Mouse (Mus musculus) hindbrain, embryonic 15.5 days (tissue): ENCODE measurements around the gene Hs3st2. TPM values are rescaled to one million over a fixed set of nuclear protein-coding genes. Genes with fewer than 3 reads are reported as not detected.

Experiments used
- ATAC-seq: fragments of 200-750 bp; cut with Nextera tagmentation; 2 replicates; pipeline ENCODE4 v1.8.0; 2017; ENCODE audit warnings: low read depth, moderate number of reproducible peaks, moderate TSS enrichment; ENCODE audit not compliant: low FRiP score
- H3K27ac ChIP-seq: fragments of 300-500 bp; sonication (generic); replicated peaks from 2 replicates; pipeline ENCODE4 v1.5.1; 2015; ENCODE audit warnings: mild to moderate bottlenecking, inconsistent platforms
- H3K27me3 ChIP-seq: fragments of 300-500 bp; sonication (generic); 2 replicates; pipeline ENCODE4 v1.6.1; 2015; ENCODE audit warnings: control low read depth, inconsistent platforms
- H3K36me3 ChIP-seq: fragments of 300-500 bp; sonication (generic); 2 replicates; pipeline ENCODE4 v1.6.1; 2015; ENCODE audit warnings: control low read depth, inconsistent platforms
- H3K4me1 ChIP-seq: fragments of 300-500 bp; sonication (generic); replicated peaks from 2 replicates; pipeline ENCODE4 v1.6.1; 2015; ENCODE audit warnings: control low read depth, inconsistent platforms
- H3K4me2 ChIP-seq: fragments of 300-500 bp; sonication (generic); 2 replicates; pipeline ENCODE4 v1.6.1; 2015; ENCODE audit warnings: moderate library complexity, mild to moderate bottlenecking, inconsistent platforms
- H3K4me3 ChIP-seq: fragments of 300-500 bp; sonication (generic); 2 replicates; pipeline ENCODE4 v1.5.1; 2015; ENCODE audit warnings: mild to moderate bottlenecking, inconsistent platforms
- H3K9ac ChIP-seq: fragments of 300-500 bp; sonication (generic); 2 replicates; pipeline ENCODE4 v1.6.1; 2015; ENCODE audit warnings: inconsistent platforms
- H3K9me3 ChIP-seq: fragments of 300-500 bp; sonication (generic); 2 replicates; pipeline ENCODE4 v1.6.1; 2016; ENCODE audit warnings: control low read depth, inconsistent platforms
- WGBS: fragments of 180-500 bp; shearing (Covaris S2); methylation state at CpG from one replicate; pipeline ENCODE4 v1.1.7; 2015; 5-methylcytosine and 5-hydroxymethylcytosine counted together
- polyA plus RNA-seq: library from polyadenylated mRNA; unstranded; fragments of >200 nt; fragmentation: Nextera tagmentation; extraction: Ambion mirVana; gene quantifications from 2 replicates; pipeline ENCODE4 v1.2.1, GENCODE M21; 2015

Hs3st2 gene
- polyA plus RNA-seq, 1 experiment from 2014 or later = 18.7 TPM

GRCm38 (mm10) chr7:121394875-121395274, 3.2 kb downstream of the Hs3st2 start:
- Histone ChIP-seq H3K27ac (no peak overlapping the region), H3K4me1 (peaks cover 21% of the 10 kb centered on the region), H3K27me3 (peaks cover 35% of the 10 kb centered on the region), H3K4me2 (peak overlapping the region; percentile 95), H3K9me3 (no peaks in the 10 kb centered on the region), H3K9ac (no peak overlapping the region), H3K36me3 (no peaks in the 10 kb centered on the region), H3K4me3 (peak overlapping the region; percentile 59; the same call in 1 of the 2 replicates)
- 95% methylated on average over 2 of the region's 2 CpGs for WGBS
- no peak for ATAC-seq

DNA sequence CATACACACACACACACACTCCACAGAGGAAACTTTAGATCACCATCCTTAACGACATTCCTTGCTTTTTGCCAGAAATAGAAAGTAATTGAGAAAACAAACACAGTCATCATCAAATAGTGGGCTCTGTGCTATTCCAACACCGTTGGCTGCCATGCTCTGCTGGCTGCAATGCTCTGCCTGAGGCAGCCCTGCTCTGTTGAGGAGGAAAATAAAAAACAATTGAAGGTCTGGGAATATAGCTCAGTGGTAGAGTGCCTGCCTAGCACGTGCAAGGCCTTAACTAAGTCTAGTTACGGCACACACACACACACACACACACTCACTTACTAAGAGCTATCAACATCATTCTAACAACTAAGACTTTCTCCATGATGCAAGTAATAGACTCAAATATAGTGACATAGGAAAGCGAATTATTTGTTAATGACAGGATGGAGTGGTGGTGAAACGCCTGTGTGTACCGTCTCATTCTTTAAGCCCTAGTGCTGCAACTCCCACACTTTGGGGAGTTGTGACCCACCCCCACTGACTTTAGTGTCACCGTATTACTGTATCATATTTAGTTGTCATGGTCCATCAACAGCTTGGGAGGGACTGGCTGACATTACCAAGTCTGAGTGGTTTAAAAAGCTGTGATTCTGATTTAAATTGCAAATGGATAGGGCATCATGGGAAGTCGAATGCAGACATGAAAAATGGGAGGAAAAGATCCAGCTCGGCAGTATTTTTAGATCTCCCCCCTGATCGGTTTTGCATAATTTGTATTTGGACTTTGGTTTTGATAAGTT, 19.3 kb downstream of the Hs3st2 start:
- 73% methylated on average over 11 of the region's 11 CpGs for WGBS
- H3K4me1 ChIP-seq = no peaks in the 10 kb centered on the region
- peak; percentile 59; the same call in 1 of the 2 replicates for ATAC-seq
- no peak overlapping the region for H3K9ac ChIP-seq
- H3K4me2 ChIP-seq = no peak overlapping the region
- no peaks in the 10 kb centered on the region for H3K36me3 ChIP-seq
- no peak overlapping the region for H3K27ac ChIP-seq
- no peaks in the 10 kb centered on the region for H3K27me3 ChIP-seq
- H3K9me3 ChIP-seq = no peaks in the 10 kb centered on the region
- H3K4me3 ChIP-seq = no peak overlapping the region

DNA sequence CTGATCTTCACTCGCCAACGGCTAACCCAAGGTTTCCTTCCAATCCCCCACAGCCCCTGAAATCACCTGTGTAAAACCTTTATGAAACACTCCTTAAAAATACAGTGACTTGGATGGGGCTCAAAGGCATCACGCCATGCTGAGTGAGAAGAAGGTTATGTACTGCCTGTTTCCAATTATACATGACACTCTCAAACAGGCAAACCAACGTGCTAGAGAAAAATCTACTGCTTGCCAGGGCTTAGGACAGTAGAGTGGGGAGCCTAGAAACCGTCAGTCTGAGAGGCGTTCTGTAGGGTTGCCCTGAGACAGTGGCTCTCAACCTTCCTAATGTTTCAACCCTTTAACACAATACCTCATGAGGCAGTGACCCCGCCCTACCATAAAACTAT, 19.8 kb downstream of the Hs3st2 start:
- 86% methylated on average over 7 of the region's 7 CpGs for WGBS
- Histone ChIP-seq H3K9me3 (no peaks in the 10 kb centered on the region), H3K27me3 (no peaks in the 10 kb centered on the region), H3K36me3 (no peaks in the 10 kb centered on the region), H3K4me3 (no peak overlapping the region), H3K4me2 (no peak overlapping the region), H3K4me1 (no peaks in the 10 kb centered on the region), H3K27ac (no peak overlapping the region), H3K9ac (no peak overlapping the region)
- no peak for ATAC-seq

DNA sequence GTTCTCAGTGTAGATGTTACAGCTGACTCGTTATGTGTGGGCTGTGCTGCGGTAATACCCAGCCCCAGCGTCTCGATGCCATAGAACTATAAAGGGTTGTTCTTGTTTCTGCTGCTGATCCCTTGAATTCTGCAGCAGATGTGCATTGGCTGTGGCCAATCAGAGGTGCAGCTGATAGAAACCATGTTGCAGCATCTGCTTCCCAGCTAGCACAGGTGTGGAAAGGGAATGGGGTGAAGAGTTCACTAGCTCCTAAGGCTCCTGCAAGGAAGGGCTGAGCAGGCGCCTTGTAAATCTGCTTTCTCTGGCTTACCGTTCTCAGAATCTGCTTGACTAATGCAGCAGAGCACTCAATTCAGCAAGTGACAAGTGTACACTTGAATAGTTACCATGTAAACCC, 45.2 kb downstream of the Hs3st2 start:
- Histone ChIP-seq H3K4me2 (no peak overlapping the region), H3K4me3 (no peak overlapping the region), H3K27ac (no peak overlapping the region), H3K36me3 (no peaks in the 10 kb centered on the region), H3K9ac (no peak overlapping the region), H3K9me3 (no peaks in the 10 kb centered on the region), H3K27me3 (no peaks in the 10 kb centered on the region), H3K4me1 (no peaks in the 10 kb centered on the region)
- WGBS = 73% methylated on average over 6 of the region's 6 CpGs
- ATAC-seq = no peak

GRCm38 (mm10) chr7:121441186-121441585, 49.5 kb downstream of the Hs3st2 start:
- ATAC-seq = no peak
- Histone ChIP-seq H3K36me3 (no peaks in the 10 kb centered on the region), H3K4me1 (no peaks in the 10 kb centered on the region), H3K9me3 (no peaks in the 10 kb centered on the region), H3K27ac (no peak overlapping the region), H3K4me2 (no peak overlapping the region), H3K27me3 (no peaks in the 10 kb centered on the region), H3K4me3 (no peak overlapping the region), H3K9ac (no peak overlapping the region)
- WGBS = 81% methylated on average over 5 of the region's 5 CpGs

- H3K9me3 ChIP-seq = no peaks in the 10 kb centered on the region
- no peaks in the 10 kb centered on the region for H3K36me3 ChIP-seq
- H3K4me3 ChIP-seq = no peak overlapping the region
- no peak overlapping the region for H3K9ac ChIP-seq
- 75% methylated on average over 7 of the region's 7 CpGs for WGBS
- no peaks in the 10 kb centered on the region for H3K4me1 ChIP-seq
- H3K27me3 ChIP-seq = no peaks in the 10 kb centered on the region
- H3K4me2 ChIP-seq = no peak overlapping the region
- H3K27ac ChIP-seq = no peak overlapping the region
- ATAC-seq = no peak
These were observed 52.7 kb downstream of the Hs3st2 start for GRCm38 (mm10) chr7:121444336-121444735.

DNA sequence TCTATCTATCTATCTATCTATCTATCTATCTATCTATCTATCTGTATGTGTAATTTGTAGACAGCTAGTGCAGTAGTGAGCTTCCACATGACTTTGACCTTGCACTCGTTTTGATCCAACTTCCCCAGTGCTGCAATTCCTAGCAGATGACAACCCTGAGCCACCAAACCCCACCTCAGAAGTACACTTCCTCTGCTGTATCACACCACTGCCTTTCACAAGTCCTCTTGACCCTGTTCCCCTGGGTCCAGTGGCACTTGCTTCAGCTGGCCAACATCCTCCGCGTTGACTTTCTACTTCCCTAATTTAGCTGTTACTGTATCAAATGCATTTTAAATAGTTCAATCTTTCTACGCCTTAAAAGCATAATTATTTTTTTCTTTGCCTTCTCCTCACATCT, 54.6 kb downstream of the Hs3st2 start:
- WGBS = 86% methylated on average over 4 of the region's 4 CpGs
- Histone ChIP-seq H3K9ac (no peak overlapping the region), H3K9me3 (no peaks in the 10 kb centered on the region), H3K27me3 (no peaks in the 10 kb centered on the region), H3K4me1 (peaks cover 7% of the 10 kb centered on the region), H3K4me2 (no peak overlapping the region), H3K36me3 (no peaks in the 10 kb centered on the region), H3K4me3 (no peak overlapping the region), H3K27ac (no peak overlapping the region)
- no peak for ATAC-seq

DNA sequence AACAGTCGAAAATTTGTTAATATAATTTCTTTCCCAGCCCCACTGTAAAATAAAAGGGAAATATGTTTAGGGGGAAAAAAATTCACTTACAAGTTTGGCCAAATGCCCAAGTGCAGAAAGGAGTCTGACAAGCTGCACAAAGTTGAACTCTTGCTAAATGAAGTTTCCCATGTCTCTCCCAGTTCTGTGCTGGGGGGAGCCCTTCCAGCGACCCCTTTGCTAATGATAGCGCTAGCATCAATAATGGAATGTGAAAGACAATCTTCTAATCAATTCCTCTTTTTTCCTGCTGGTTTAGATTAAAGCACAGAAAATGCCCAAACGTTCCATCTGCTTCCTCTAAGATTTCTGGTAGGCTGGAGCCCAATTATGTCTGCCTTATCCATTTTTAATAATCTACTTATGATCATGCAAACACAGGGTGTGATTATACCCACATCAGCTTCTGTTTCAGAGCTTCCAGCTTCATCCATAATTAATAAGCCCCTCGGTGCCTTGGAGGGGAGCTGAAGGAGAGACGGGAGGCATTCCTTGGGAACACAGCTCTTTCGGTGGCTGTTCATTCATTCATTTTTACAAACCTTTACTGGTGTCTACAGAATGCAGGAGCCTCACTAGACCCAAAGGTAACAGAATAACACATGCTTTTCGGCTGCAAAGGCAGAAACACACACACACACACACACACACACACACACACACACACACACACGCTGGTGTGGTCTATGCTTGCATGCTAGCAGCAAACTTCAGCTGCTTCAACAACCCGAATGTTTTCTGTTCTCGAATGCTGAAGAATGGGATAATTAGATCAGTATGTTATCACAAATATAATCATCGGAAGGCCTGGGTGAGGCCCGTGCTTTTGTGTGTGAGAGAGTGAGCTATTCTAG, 59.5 kb downstream of the Hs3st2 start:
- Histone ChIP-seq H3K9me3 (no peaks in the 10 kb centered on the region), H3K36me3 (no peaks in the 10 kb centered on the region), H3K9ac (no peak overlapping the region), H3K27me3 (no peaks in the 10 kb centered on the region), H3K4me2 (no peak overlapping the region), H3K4me3 (no peak overlapping the region), H3K27ac (no peak overlapping the region; the same call in 1 of the 2 replicates), H3K4me1 (peaks cover 12% of the 10 kb centered on the region)
- 38% methylated on average over 13 of the region's 13 CpGs for WGBS
- peak; percentile 77; the same call in 1 of the 2 replicates for ATAC-seq

DNA sequence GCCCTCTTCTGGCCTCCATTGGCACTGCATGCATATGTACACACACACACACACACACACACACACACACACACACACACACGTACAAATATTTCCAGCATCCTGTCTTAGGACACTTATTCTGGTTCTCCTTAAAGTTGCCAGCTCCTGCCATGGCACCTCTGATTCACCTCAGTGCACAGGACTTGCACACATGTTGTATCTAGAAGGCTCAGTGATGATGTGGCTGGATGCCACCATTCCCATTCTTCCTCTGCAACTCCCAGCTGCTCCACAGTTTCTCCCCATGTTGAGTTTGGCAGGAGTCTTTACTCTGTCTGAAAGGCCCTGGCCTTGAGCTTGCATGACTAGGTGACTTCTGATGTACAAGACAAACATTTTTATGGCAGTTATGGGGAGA, 65.1 kb downstream of the Hs3st2 start:
- no peak overlapping the region for H3K4me3 ChIP-seq
- 0 out of 2 replicates have a peak, but pooled peaks cover 1% of the 10 kb centered on the region for H3K4me1 ChIP-seq
- no peaks in the 10 kb centered on the region for H3K27me3 ChIP-seq
- no peak overlapping the region for H3K4me2 ChIP-seq
- no peaks in the 10 kb centered on the region for H3K36me3 ChIP-seq
- no peak for ATAC-seq
- H3K9me3 ChIP-seq = no peaks in the 10 kb centered on the region
- H3K9ac ChIP-seq = no peak overlapping the region
- WGBS = 81% methylated on average over 1 of the region's 1 CpGs
- H3K27ac ChIP-seq = no peak overlapping the region

GRCm38 (mm10) chr7:121458075-121458474, 66.4 kb downstream of the Hs3st2 start:
- no peak overlapping the region for H3K4me3 ChIP-seq

DNA sequence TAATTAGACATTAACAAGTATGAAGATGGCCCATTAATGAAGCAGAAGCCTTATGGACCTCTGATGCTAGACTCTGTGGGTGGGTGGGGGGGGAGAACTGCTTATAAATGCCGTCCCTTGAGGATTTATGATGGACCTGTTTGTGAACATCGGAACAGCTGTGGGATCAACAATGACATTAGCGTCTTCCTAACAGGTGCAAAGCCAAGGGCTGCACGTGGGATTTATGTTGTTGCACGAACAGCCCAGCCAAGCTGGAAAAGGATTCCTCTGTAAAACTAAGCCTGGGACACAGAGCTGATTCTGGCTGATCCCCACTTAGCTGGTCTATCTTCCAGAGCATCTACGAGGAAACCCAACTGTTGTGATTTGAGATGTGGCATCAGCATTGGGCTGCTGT, 69.0 kb downstream of the Hs3st2 start:
- H3K27ac ChIP-seq = no peak overlapping the region
- H3K4me1 ChIP-seq = no peaks in the 10 kb centered on the region
- WGBS = 74% methylated on average over 6 of the region's 6 CpGs
- H3K9ac ChIP-seq = no peak overlapping the region
- H3K4me3 ChIP-seq = no peak overlapping the region
- H3K9me3 ChIP-seq = no peaks in the 10 kb centered on the region
- no peak overlapping the region for H3K4me2 ChIP-seq
- no peaks in the 10 kb centered on the region for H3K36me3 ChIP-seq
- H3K27me3 ChIP-seq = no peaks in the 10 kb centered on the region
- ATAC-seq = no peak

More at GRCm38 (mm10) chr7:121458075-121458474, 66.4 kb downstream of the Hs3st2 start:
- no peak for ATAC-seq
- Histone ChIP-seq H3K9ac (no peak overlapping the region), H3K9me3 (no peaks in the 10 kb centered on the region), H3K4me1 (no peaks in the 10 kb centered on the region), H3K27ac (no peak overlapping the region), H3K4me2 (no peak overlapping the region), H3K36me3 (no peaks in the 10 kb centered on the region), H3K27me3 (no peaks in the 10 kb centered on the region)
- WGBS = 47% methylated on average over 3 of the region's 3 CpGs

GRCm38 (mm10) chr7:121464441-121464840, 72.8 kb downstream of the Hs3st2 start:
- no peak for ATAC-seq
- Histone ChIP-seq H3K9me3 (no peaks in the 10 kb centered on the region), H3K4me1 (0 out of 2 replicates have a peak, but pooled peaks cover 4% of the 10 kb centered on the region), H3K27me3 (no peaks in the 10 kb centered on the region), H3K4me3 (no peak overlapping the region), H3K9ac (no peak overlapping the region), H3K36me3 (no peaks in the 10 kb centered on the region), H3K4me2 (no peak overlapping the region), H3K27ac (no peak overlapping the region)
- 90% methylated on average over 5 of the region's 5 CpGs for WGBS
